Mouse (Mus musculus): ENCODE measurements around the gene L3mbtl3.

L3mbtl3 gene

DNA sequence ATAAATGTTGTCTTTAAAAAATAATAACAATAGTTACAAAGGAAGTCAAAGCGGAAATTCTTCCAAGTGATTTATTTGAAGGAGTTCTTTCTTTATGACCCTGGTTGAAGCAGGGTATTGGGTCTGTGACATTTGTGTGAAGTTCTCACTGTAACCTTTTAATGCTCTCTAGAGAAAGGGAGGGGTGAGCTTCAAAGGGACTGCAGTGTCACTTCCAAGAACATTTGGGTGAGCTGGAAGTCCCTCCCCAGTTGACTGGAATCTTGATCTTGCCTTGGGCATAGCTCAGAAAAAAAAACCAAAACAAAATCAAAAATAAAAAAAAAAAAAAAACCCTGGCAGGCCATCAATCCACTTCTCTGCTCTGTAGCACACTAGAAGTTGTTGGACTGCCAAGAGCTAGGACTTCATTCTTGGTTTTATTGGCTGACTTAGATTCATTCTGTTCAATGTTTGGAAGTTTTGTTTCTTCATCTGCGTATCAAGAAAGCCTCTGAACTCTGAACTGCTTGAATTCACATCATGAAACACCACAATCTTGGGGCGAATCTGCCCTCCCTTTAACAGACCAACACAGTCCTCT lies 143.6 kb downstream of the L3mbtl3 start:
- no peak for DNase-seq

DNA sequence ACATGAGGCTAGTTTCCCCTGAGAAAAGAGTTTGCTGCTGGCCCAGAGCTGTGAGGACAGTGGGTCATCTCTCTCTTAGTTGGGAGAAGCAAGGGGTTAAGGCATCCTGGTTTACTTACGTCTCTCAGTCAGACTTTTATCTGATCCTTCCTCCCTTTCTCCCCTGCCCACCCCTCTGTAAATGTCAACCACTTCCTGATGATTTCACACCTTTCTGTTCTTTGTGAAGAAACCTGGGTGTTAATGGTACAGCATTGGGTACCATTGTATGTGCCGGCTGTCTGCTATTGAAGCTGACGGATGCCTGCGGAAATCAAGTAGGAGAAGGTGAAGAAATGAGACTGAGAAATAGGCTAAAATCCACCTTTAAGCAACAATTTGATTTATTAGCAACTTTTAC lies 146.3 kb downstream of the L3mbtl3 start, which contains the start of gene Samd3:
Gene Samd3 (plus strand): TSS at position 220 of the 400 bp plus-strand sequence.
- DNase-seq: no peak

DNA sequence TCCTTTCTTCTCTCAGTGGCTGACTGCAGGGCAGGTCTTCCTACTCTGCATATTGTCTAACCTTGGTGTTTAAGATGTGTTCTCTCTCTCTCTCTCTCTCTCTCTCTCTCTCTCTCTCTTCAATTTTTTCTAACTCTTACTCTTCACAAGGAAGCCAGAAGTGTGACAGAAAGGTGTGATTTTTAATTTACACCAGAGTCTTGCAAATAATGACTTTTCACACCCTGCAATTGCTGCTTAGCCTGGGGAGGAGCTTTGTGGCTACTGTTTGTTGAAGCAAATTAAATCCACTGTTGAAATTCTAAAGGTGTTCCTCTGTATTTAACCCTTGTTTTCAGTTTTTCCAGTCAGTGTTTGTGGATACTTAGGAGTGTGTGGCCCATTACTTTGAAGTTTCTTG lies 147.6 kb downstream of the L3mbtl3 start:
- no peak for DNase-seq

DNA sequence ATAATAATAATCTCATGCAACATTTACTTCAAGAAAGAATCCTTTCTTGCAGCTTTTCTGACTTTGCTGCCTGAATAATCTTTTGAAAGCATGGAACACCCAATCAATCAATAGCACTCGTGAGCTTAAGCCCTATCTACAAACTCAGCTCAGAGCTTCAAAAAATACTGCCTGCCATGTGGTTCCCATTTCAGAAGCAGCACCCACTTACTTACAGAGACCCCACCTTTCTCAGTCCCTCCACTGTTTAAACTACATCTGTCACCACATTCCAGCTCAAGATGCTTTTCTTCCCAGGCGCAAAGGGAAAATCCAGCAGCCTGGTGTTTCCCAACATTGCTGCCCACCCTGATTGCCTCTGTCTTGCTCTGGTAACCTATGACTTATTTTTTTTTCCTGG lies 149.0 kb downstream of the L3mbtl3 start:
- no peak for DNase-seq

DNA sequence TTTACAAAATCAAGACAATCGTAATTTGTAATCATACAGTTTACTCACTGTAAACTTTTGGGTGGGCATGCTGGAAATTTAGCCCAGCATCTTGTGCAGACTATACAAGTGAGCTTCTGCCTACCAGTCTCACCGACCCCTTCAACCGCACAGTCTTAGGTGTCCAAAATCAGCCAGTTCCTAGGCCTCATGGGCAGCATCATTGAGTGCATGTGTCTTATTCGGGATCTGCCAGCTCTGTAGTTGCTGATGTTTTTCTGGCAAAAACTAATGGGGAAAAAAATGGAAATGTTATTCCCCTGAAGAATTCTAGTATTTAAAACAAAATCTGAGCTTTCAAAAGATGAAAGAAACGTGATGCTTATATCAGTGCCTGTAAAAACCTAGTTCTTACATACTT lies 149.5 kb downstream of the L3mbtl3 start:
- no peak for DNase-seq
